Mouse (Mus musculus): ENCODE data around the gene Ubash3a.

The Ubash3a gene

GRCm38 (mm10) chr17:31279541-31279940 lies 71.9 kb downstream of the Ubash3a start:
- 91% methylated on average over 9 of the region's 9 CpGs for WGBS

GRCm38 (mm10) chr17:31280269-31280668 lies 72.6 kb downstream of the Ubash3a start:
- 88% methylated on average over 6 of the region's 6 CpGs for WGBS

- WGBS: 39% methylated on average over 19 of the region's 19 CpGs
Observed at GRCm38 (mm10) chr17:31281830-31282686, 74.4 kb downstream of the Ubash3a start.

- 25% methylated on average over 7 of the region's 7 CpGs for whole genome bisulfite sequencing
Observed at GRCm38 (mm10) chr17:31282687-31283053, 75.0 kb downstream of the Ubash3a start.

GRCm38 (mm10) chr17:31285867-31286266 lies 78.2 kb downstream of the Ubash3a start:
- 70% methylated on average over 2 of the region's 2 CpGs for WGBS

- 98% methylated on average over 1 of the region's 1 CpGs for WGBS
Observed at GRCm38 (mm10) chr17:31286492-31286891, 78.8 kb downstream of the Ubash3a start, which contains the start of gene Slc37a1. Slc37a1 (plus strand) TSS chr17:31286792.

- whole genome bisulfite sequencing: 94% methylated on average over 3 of the region's 3 CpGs
Observed at GRCm38 (mm10) chr17:31287216-31287615, 79.5 kb downstream of the Ubash3a start.

- WGBS: 71% methylated on average over 7 of the region's 7 CpGs
Observed at GRCm38 (mm10) chr17:31288999-31289726, 81.5 kb downstream of the Ubash3a start.

- 59% methylated on average over 6 of the region's 6 CpGs for WGBS
Observed at GRCm38 (mm10) chr17:31290859-31291258, 83.2 kb downstream of the Ubash3a start.

GRCm38 (mm10) chr17:31294363-31295214 lies 86.9 kb downstream of the Ubash3a start:
- WGBS: 84% methylated on average over 15 of the region's 15 CpGs

GRCm38 (mm10) chr17:31295215-31295891 lies 87.7 kb downstream of the Ubash3a start:
- WGBS: 45% methylated on average over 25 of the region's 25 CpGs

GRCm38 (mm10) chr17:31295892-31296781 lies 88.5 kb downstream of the Ubash3a start:
- WGBS: 2% methylated on average over 60 of the region's 68 CpGs

All from cerebral cortex, adult 2 months (tissue).